Mouse (Mus musculus): ENCODE results near the gene Usp47.

The Usp47 gene

DNA sequence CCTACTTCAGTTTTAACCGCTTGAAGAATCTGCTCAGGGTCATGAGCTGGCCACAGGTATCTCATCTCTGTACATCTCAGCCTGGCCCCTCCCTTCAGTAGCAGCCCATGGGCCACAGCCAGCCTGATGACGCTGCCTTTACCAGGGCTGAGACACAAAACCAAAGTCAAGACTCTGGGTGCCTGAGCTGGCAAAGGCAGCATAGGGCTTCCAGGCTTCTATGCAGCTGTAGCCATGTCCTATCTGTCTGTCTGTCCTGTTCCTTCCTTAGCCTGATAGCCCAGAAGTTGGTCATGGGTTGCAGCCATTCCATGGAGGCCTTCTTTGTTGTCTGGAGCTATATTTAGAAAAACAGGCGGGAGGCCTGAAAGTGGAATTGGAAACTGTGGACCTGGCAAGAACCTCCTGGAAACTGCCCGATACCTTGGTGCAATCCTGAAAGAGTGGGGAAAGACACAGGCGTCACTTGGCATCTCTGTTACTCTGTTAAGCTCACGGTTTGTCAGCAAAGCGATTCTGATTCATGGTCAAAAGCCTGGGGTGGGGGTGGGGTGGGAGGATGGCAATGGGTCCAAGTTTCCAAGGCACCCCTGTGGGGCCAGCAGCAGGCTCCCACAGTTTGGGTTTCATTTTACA, 102.4 kb downstream of the Usp47 start:
- DNase-seq, result no peak

DNA sequence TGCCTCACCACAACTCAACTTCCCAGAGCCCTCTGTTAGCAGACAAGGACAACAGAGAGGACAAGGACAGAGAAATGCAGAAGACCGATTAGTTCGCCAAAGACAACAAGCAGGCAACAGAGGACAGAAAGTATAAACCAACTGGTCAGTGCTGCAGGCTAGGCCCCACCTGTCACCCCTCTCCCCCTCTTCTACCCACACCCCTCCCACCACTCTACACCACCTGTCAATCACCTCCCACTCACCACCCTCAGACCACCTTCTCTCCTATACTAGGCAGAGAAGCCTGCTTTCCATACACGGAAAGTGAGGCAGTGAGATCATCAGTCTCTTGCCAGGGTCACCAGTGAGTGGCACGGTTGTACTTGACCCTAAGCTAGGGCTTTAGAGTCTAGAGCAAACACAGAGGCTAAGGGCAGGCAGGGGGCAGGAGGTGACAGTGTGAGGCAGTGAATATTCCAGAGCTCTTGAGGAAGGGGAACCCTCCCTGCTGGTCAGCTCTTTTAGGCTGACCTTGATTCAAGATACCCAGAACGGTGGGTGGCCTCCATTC, 103.9 kb downstream of the Usp47 start:
- DNase-seq, result no peak

DNA sequence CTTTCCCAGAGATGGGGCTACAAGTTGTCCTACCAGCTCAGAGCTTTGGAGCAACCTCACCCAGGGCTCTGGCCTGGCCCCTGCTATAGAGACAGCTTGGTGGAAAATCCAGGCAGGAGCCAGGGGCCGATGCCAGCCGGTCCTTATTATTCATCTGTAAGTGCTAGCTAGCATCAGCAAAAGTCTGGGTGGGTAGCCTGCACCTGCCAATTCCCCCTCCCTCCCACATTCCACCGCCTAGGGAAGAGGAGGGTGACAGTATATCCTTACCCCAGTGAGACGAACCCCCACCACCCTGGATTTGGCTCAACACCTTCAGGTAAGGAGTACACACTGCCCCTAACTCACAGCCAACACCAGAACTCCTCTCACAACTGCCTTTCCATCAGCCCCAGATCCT, 104.7 kb downstream of the Usp47 start:
- DNase-seq, result no peak

DNA sequence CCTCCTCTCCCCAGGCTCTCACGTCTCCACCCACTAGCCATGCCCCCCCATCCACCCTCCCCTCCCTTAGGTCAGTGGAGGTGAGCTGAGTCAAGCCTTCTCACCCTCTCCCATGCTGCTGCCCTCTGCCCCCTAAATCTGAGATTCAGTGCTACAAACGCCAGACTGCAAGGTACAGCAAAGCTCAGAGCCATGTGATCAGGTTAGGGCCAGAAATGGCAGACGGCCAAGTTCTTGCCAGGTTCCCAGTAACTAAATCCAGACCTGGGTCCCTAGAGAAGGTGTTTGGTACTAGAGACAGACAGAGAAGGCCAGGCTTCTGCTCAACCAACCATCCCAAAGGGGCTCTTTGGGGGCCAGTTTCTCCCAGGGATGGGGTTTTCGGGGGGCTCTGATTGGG, 105.5 kb downstream of the Usp47 start:
- no peak for DNase-seq

DNA sequence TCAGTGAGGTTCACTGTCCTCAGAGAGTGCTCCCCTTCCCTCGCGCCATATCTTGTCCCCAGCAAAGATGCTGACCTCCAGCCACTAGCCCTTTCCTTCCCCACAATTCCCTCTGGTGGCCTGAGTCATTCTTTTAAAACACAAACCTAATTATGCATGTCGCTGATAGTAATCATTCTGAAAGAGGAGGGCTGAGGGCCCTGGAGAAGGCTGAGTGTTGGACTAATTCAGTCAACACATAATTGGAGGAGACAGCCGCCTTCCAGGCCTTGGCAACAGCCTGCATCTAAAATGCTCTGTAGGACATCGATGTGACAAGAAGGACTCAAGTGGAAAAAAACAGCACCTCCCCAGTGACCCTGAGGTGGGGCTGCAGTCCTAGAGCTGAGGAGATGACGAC, 106.5 kb downstream of the Usp47 start:
- DNase-seq, result no peak

DNA sequence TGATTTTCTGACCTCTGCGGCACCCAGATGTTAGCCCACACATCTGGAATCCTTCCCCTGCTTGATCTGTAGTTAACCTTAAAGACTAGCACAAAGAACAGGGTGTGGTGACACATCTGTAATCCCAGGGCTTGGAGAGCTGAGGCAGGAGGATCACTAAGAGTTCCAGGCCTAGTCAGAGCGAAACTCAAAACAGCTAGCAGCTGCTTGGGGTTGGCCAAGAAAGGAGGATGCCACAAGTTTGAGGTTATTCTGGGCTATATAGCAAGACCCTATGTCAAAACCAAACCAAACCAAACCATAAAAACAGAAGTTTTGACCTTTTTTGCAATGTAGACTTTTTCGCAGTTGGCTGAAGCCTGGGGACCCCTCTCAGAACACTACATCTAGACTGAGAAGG, 107.4 kb downstream of the Usp47 start:
- DNase-seq, result no peak

DNA sequence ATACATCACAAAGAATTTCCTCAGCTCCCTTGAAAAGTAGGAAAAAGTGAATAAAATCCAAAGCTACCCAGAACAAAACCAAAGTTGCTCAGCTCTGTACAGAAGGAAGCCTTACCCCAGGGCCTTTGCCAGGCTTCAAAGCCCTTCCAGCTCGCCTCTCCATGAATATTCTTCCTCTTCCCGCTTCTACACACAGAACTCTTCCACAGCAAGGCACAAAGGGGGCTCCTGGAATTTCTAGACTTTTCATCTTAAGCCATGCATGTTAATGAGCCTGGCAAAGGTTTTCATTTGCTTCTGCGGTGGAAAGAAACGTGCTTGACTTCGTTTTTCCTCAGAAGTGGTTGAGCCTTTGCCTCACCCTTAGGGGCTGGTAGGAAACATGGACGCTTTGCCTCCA, 108.7 kb downstream of the Usp47 start:
- DNase-seq, result no peak

DNA sequence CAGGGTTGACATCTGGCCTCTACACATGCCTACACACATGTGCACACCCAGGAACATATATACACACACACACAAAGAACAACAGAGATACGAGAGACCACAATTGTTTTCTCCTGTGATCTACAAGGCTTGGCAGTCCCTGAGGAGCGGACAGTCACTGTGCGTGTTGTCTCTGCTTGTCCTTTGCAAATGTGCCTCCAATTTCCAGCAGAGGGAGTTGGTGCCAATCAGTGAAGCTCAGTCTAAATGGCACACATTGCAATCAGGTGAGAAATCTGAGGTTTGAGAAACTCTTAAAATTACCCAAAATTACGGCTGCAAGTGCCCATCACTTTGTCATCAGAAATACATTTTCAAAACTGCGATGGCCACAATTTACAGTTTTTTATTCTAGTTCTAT, 110.0 kb downstream of the Usp47 start:
- DNase-seq, result no peak

DNA sequence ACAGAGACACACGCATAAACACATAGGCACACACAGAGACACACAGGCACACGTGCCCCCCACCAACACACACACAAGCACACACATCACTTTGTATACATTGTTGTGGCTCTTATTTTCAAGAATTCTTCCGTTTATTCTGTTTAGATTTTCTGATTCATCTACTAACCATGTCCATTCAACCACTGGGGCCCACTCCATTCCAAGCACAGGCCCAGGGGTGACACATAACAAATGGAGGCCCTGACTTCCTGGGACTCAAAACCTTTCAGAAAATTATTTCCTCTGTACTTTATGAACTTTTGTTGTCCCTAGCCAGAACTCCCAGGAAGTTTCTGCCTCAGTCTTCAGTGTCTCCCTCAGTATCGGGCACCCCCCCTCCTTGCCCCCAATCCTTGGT, 111.9 kb downstream of the Usp47 start:
- no peak for DNase-seq

DNA sequence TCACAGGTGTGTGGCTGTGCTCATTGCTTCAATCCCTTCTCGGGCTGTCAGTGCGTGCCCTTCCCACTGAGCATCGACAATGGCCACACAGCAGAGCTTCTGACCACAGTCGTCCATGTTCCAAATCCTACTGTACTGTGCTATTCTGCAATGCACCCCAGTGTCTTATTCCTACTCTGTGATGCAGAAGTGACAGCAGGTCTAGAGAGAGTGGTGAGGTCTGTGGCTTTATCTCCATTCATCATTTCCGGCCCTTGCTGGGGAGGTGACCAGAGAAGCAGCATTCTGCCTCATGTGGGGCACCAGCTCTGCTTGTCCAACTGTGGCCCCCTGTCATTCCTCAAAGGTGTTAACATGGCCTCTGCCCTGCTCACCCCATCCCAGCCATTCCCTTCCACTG, 113.2 kb downstream of the Usp47 start:
- DNase-seq, result no peak

DNA sequence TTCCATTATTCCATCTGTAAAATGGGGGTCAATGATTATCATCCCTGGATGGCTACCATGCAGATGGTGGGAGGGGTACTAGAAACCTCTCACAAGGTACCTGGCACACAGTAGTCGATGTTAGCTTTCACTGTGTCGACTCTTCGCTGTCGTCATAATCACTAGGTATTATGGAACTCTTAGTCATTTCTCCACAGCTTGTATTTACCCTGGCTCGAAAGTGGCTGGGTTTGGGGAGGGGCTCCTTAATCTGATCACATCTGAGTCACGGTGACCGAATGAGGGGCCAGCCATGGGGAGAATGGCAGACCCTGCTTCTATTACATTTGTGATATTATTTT, 114.8 kb downstream of the Usp47 start:
- DNase-seq, result no peak

DNA sequence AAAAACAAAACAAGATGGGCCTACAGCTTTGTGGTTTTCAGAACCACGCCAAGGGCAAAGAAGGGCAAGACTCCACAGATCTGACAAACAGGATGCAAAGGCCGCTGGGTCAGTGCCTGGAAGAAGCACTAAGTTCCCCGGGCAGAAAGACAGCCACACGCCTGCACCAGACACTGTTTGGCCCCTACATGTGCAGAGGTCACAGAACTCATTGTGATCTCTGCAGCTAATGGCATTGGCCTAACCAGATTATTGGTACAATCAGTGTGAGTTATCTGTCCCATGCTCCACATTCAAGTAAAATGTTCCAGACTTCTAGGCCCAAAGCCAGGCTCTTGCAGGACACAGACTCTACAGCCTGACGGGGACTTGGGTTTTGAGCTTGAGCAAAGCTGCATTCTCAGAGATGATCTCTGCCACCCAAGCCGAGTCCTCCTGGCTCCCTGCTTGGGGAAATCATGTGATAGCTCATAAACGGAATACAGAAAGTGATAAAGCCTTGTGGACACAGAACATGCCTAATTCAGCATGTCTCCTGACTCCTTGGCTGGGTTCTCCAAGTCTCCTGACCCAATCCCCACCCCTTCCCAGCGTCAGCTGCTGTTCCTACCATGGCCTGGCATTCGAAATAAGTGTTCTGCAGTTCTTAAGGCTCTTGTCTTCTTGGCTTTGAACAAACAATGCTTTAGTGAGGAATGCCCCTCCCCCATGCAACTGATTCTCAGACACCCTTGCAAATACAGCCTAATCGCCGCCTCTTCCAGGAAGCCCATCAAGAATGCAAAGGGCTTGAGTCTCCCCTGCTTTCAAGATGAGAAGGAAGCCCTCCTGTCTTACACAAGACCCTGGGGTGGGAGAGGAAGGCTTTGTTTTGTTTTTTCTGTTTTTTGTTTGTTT, 115.5 kb downstream of the Usp47 start:
- no peak for DNase-seq

DNA sequence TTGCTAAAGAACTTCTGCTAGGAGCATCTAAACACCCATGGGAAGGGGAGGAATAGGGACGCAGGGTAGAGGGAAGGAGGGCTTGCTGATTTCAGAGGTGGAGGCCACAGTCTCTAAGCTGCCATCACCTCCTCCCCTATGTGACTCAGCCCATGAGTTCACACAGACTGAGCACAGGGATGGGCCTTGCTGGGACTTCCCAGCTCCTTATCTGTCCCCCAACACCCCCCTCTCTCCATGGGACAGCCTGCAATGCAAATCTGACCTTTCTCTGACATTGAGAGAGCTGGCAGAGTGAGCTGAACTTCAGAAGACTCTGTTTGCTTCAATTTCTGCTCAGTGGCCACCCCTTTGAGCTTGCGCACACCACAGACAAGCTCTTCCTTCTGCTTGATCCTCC, 117.4 kb downstream of the Usp47 start:
- no peak for DNase-seq

DNA sequence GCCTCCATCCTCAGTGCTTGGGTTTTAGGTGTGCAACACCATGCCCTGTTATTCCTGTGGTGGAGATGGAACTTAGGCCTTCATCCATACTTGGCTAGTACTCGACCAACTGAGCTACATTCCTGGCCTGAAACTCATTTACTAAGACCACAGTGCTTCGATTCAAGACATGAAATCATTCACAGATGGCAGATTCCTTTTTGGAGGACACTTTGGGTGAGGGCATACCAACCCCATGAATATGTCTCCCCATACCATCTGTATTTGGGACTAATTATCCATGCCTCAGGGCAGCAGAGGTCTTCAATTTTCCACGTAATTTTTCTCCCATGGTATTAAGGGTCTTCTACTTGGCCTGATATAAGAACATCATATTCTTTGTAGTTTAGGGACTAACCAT, 119.3 kb downstream of the Usp47 start:
- no peak for DNase-seq

DNA sequence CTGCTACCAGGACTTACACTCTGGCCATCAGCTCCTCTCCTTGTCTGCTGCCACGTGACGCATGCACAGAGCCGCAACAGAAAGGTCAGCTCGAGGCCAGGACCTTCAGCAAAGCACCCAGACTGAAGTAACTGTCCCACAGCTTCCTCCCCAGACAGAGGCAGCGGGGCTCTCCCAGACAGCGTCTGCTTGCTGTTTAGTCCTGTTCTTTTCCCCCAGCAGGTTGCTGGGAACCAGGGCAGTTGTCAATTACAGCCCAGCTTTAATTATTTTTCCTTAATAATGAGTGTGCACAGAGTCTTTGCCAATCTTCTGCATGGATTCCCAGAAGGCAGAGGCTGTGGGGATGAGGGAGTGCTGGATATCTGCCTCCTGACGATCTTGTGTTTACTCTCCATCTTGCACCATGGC, 119.8 kb downstream of the Usp47 start:
- peak; percentile 28 for DNase-seq

DNA sequence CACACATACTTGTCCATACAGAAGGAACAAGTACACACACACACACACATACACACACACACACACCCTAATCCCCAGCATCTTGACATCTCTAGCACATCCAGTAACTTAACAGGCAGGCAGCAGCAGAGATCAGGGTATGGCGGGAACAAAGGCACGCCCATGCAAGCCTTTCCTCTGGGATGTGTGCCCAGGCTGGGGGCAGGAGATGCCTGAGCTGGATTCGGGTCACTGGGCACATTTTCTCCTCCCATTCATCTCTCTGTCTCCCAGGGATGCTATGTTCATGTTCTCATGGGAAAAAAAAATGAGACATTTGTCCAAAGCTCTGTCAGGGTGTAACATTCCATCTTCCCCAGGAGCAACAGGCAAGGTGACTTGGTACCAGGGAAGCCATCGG, 120.7 kb downstream of the Usp47 start:
- DNase-seq, result no peak

DNA sequence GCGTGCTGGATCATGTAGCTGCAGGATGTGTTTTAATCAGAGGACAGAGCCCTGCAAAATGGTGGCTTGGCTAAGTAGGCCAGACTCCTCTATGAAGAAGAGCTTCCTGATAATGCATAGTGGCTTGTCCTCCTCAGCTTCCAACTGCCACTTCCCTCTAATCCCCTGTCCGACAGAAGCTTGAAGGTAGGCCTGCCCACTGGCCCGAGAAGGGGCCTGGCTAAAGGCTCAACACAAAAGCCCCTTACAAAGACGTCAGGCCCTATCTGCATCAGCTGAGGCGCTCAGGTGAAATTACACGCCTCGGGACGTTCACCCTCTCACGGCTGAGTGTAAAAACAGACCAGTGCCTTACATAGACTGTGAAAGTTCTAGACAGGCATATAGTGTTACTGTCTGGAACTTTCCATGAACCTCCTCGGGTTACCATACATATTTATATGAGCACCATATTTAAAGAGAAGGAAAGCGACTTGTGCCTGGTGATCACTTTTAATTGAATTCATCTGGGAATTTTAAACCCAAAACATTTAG, 121.4 kb downstream of the Usp47 start:
- peak; percentile 35 for DNase-seq

DNA sequence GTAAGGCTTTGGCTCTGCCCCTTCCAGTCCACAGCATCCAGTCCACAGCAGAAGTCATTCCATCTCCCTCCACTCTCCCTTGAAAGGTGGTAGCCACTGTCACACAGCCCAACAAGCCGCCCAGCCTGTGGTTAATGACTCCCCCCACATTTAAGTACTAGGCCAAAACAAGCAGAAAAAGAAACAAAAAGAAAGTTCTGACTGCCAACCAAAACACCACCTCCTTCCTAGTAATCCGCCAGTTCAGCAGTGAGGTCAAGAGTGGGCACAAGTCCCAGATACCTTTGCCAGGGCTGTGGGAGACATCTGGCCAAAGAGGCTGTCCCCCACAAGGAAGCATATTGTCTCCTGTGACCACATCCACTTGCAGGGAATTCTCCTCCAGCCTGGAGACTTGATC, 124.7 kb downstream of the Usp47 start:
- DNase-seq, result no peak

DNA sequence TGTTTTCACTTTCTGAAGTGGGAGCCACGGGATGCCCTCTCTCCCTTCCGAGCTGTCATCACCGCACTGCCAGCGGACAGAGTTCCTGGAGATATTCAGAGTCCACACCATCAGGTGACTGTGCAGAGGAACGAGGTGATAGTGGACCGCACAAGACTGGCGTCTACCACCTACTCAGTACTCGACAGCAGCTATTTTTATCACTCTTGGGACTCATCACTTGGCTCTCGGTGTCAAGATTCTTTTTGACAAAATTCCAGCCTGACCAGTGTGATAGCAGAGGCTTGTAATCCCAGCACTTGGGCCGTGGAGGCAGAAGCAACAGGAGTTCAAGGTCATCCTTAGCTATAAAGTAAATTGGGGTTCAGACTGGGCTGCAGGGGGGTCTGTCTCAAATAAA, 125.8 kb downstream of the Usp47 start:
- no peak for DNase-seq

DNA sequence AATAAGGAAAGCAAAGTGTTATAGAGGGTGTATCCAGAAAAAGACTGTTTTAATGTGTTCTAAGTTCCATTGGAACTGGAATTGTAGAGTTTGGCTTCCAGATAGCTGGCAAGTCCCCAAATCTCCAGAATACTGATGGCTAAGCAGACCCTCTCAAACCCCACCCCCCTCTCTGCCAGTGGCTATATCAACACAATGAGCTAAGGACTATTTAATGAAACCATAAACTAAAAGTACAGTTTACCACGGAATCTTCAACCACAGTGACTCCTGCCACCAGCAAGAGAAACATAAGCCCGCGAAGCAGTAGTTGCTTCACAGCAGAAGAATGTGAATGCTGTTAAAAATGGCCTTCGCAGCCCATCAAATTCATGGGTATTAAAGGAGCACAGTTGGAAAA, 131.1 kb downstream of the Usp47 start:
- DNase-seq, result no peak

DNA sequence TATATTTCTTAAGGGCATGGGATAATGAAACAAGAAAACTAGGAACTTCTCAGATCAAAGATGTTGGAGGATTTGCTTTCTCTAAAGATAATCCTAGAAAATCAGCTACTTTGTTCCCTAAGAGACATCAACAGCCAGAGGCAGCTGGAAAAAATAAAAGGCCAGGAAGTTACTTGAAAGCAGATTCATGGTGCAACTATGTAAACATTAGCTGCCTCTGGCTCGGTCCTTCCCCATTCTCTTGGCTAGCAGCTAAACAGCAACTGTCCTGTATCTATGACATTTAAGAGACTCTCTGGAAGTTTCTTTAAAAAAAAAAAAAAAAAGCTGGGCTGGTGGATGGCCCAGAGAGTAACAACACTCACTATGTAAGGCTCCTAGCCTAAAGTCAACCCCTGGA, 131.9 kb downstream of the Usp47 start:
- DNase-seq, result no peak

DNA sequence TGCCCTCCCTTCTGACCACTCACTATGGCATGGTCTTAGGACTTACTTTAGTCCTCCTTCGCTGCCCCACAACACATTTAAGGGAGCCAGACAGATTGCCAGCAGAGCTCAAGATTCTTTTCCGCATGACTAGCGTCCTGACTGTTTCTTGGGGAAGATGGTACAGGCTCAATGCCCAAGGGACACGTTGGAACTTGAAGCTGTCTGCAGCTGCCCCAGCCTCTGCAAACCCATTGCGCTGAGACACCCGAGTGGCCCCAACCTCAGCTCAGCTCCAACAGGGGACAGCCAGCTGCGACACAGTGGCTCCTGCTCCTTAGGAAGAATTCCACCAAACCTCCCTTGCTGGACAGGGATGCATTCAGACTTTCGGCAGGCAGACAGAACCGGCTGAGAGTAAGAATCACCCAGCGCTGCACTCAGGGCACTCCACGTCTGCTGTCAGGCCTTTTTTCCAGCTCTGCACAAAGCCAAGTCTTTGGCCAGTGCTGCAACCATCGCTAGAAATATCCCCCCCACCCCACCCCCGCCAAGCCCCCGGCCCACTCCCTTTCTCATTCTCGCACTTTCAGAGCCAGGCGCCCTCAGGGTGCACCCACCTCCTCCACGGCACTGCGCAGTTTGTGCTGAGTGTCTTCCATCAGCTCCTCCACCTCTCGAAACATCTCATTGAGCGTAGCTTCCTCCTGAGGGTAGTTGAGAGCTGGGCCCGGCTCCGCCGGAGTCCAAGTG, 134.4 kb downstream of the Usp47 start:
- DNase-seq, result peak; percentile 42

DNA sequence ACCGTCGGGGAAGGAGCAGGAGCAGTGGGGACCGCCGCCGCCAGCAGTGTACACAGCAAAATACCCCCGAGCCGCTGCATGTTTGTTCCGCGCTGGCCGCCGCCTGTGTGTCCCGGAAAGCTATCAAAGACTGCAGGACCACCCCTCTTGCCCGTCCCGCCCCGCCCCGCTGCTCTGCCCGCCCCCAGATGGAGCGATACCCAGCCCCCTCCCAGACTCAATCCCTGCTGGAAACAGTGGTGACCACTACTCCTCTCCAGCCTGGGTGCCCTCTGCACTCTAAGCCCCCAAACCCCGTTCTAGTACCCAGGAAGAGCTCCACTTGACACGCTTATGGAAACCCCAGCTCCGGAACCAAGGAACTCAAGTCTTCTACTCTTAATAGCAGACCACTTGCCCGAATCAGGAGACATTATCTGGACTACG, 135.0 kb downstream of the Usp47 start:
- peak; percentile 66 for DNase-seq
